Mouse (Mus musculus) stomach, embryonic 14.5 days (tissue): Measurements from ENCODE around the gene Lmx1a. TPM values are rescaled to one million over a fixed set of nuclear protein-coding genes. Genes with fewer than 3 reads are reported as not detected.
A peak's percentile ranks its signal among the peaks of the same experiment; 100 is the strongest.

ENCODE experiments used
- ATAC-seq: fragments of 200-750 bp; cut with Nextera tagmentation; 2 replicates; pipeline ENCODE4 v1.8.0; 2017; ENCODE audit warnings: low read depth, moderate TSS enrichment; ENCODE audit not compliant: insufficient number of reproducible peaks, insufficient read depth, low FRiP score
- H3K27ac ChIP-seq: fragments of 300-500 bp; sonication (generic); 2 replicates; pipeline ENCODE4 v1.5.1; 2014; ENCODE audit warnings: mild to moderate bottlenecking, low read length, moderate library complexity, mixed read lengths
- H3K27me3 ChIP-seq: fragments of 300-500 bp; sonication (generic); 2 replicates; pipeline ENCODE4 v1.6.1; 2014; ENCODE audit warnings: low read length, control low read depth, mixed read lengths; ENCODE audit not compliant: control insufficient read depth, insufficient read depth
- H3K36me3 ChIP-seq: fragments of 300-500 bp; sonication (generic); 2 replicates; pipeline ENCODE4 v1.6.1; 2014; ENCODE audit warnings: mild to moderate bottlenecking, control low read depth, low read length, moderate library complexity, mixed read lengths; ENCODE audit not compliant: control insufficient read depth, insufficient read depth
- H3K4me1 ChIP-seq: fragments of 300-500 bp; sonication (generic); 2 replicates; pipeline ENCODE4 v1.6.1; 2014; ENCODE audit warnings: low read length, control low read depth, mixed read lengths; ENCODE audit not compliant: control insufficient read depth, insufficient read depth
- H3K4me2 ChIP-seq: fragments of 300-500 bp; sonication (generic); replicated peaks from 2 replicates; pipeline ENCODE4 v1.6.1; 2014; ENCODE audit warnings: low read depth, low read length, control low read depth
- H3K4me3 ChIP-seq: fragments of 300-500 bp; sonication (generic); 2 replicates; pipeline ENCODE4 v1.5.1; 2014; ENCODE audit warnings: low read depth, low read length, control low read depth
- H3K9ac ChIP-seq: fragments of 300-500 bp; sonication (generic); replicated peaks from 2 replicates; pipeline ENCODE4 v1.6.1; 2014; ENCODE audit warnings: low read depth, mild to moderate bottlenecking, control low read depth, low read length, moderate library complexity, mixed read lengths
- H3K9me3 ChIP-seq: fragments of 300-500 bp; sonication (generic); 2 replicates; pipeline ENCODE4 v1.6.1; 2016; ENCODE audit warnings: low read depth, low read length, control low read depth; ENCODE audit not compliant: control insufficient read depth
- WGBS: fragments of 180-500 bp; shearing (Covaris S2); extraction: QIAGEN DNeasy Blood & Tissue Kit; methylation state at CpG from one replicate; pipeline ENCODE4 v1.1.7; 2014; 5-methylcytosine and 5-hydroxymethylcytosine counted together
- polyA plus RNA-seq: library from polyadenylated mRNA; unstranded; fragments of >200 nt; fragmentation: Nextera tagmentation; extraction: Ambion mirVana; gene quantifications from 2 replicates; pipeline ENCODE4 v1.2.1, GENCODE M21; 2014

The Lmx1a gene
- polyA plus RNA-seq, 1 experiment from 2014 or later: 0.10 TPM

DNA sequence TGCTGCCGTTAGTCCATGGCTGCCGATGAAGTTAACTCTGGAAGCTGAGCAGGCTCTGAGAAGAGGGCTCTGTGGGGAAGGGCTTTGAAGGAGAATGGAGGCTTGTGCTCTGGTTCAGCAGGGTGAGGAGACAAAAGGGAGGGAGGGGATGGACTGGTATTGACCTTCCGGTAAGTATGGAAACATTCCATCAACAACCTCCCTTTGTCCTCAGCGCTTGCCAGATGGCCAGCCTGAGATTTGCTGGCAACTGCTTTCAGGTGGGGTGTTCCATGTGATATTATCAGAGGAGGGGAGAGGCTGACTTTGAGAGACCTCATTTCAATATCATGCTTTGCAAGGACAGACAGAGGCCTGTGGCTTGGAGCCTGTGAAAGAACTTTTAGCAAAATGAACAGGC lies 165.8 kb downstream of the Lmx1a start:
- Histone ChIP-seq H3K4me1 (no peaks in the 10 kb centered on the region), H3K4me2 (no peak overlapping the region), H3K4me3 (no peak overlapping the region), H3K27me3 (no peaks in the 10 kb centered on the region), H3K9me3 (no peaks in the 10 kb centered on the region), H3K9ac (no peak overlapping the region), H3K36me3 (no peaks in the 10 kb centered on the region), H3K27ac (no peak overlapping the region)
- no peak for ATAC-seq
- WGBS: 53% methylated on average over 4 of the region's 4 CpGs

GRCm38 (mm10) chr1:167872028-167872427 lies 183.0 kb downstream of the Lmx1a start:
- no peaks in the 10 kb centered on the region for H3K4me1 ChIP-seq
- no peak for ATAC-seq
- no peak overlapping the region for H3K9ac ChIP-seq
- no peak overlapping the region for H3K4me3 ChIP-seq
- H3K9me3 ChIP-seq: no peaks in the 10 kb centered on the region
- H3K27me3 ChIP-seq: no peaks in the 10 kb centered on the region
- no peak overlapping the region for H3K4me2 ChIP-seq
- H3K36me3 ChIP-seq: no peaks in the 10 kb centered on the region
- H3K27ac ChIP-seq: no peak overlapping the region
- 80% methylated on average over 1 of the region's 1 CpGs for WGBS

GRCm38 (mm10) chr1:167874099-167874498 lies 185.1 kb downstream of the Lmx1a start:
- Histone ChIP-seq H3K36me3 (no peaks in the 10 kb centered on the region), H3K9me3 (no peaks in the 10 kb centered on the region), H3K4me1 (no peaks in the 10 kb centered on the region), H3K27me3 (no peaks in the 10 kb centered on the region), H3K4me2 (no peak overlapping the region), H3K27ac (no peak overlapping the region), H3K9ac (no peak overlapping the region), H3K4me3 (no peak overlapping the region)
- 78% methylated on average over 3 of the region's 3 CpGs for whole genome bisulfite sequencing
- ATAC-seq: no peak

DNA sequence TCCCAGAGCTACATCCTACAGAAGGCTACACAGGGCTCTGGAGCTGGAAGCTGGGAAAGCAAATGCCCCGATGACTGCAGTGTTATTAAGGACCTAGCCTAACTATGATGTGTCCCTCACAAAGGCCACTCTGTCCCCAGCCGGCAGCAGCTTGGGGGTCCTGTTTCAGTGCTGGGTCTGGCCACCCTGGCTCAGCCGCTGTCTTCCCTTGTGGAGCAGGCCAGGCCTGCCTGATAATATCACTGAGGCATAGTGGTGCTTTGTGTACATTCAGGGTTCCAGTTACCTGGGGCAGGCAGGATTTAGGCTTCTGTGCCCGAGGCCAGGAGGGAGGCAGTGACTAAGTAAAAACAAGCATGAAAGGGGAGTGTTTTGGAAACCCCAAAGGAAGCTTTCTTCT lies 188.9 kb downstream of the Lmx1a start:
- Histone ChIP-seq H3K4me2 (no peak overlapping the region), H3K27ac (no peak overlapping the region), H3K36me3 (no peaks in the 10 kb centered on the region), H3K9me3 (no peaks in the 10 kb centered on the region), H3K27me3 (no peaks in the 10 kb centered on the region), H3K4me1 (no peaks in the 10 kb centered on the region), H3K4me3 (no peak overlapping the region), H3K9ac (no peak overlapping the region)
- ATAC-seq: no peak
- WGBS: 65% methylated on average over 4 of the region's 4 CpGs

GRCm38 (mm10) chr1:167878354-167878753 lies 189.3 kb downstream of the Lmx1a start:
- ATAC-seq: no peak
- no peak overlapping the region for H3K27ac ChIP-seq
- 65% methylated on average over 11 of the region's 11 CpGs for WGBS

GRCm38 (mm10) chr1:167885776-167886175 lies 196.7 kb downstream of the Lmx1a start:
- ATAC-seq: no peak
- Histone ChIP-seq H3K4me3 (no peak overlapping the region), H3K4me2 (no peak overlapping the region), H3K27me3 (no peaks in the 10 kb centered on the region), H3K9ac (no peak overlapping the region), H3K9me3 (no peaks in the 10 kb centered on the region), H3K4me1 (no peaks in the 10 kb centered on the region), H3K36me3 (no peaks in the 10 kb centered on the region), H3K27ac (no peak overlapping the region)
- 89% methylated on average over 5 of the region's 5 CpGs for WGBS

More at GRCm38 (mm10) chr1:167878354-167878753, 189.3 kb downstream of the Lmx1a start:
- no peaks in the 10 kb centered on the region for H3K4me1 ChIP-seq
- no peak overlapping the region for H3K4me3 ChIP-seq
- H3K9me3 ChIP-seq: no peaks in the 10 kb centered on the region
- H3K27me3 ChIP-seq: no peaks in the 10 kb centered on the region
- no peaks in the 10 kb centered on the region for H3K36me3 ChIP-seq
- no peak overlapping the region for H3K9ac ChIP-seq
- no peak overlapping the region for H3K4me2 ChIP-seq

DNA sequence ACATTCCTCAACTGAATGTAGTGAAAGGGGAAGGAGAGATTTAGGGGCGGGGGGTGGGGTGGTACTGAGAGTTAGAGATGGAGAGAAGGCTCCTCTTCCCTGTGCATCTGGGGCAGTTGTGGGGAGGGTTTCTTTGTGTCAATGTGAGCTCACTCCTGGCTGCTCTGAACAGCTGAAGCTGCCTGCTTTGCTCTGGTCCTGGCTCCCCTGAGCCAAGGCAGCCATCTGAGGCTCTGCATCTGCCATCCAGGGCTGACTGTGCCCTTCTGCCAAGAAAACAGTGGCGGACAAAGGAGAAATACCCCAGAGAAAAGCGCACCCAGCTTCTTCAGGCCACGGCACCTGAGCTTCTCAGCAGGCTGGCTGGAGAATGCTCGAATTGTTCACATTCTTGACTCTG lies 199.1 kb downstream of the Lmx1a start:
- Histone ChIP-seq H3K9ac (no peak overlapping the region), H3K4me2 (peak overlapping the region; percentile 47; the same call in 1 of the 2 replicates), H3K27me3 (no peaks in the 10 kb centered on the region), H3K9me3 (no peaks in the 10 kb centered on the region), H3K4me1 (no peaks in the 10 kb centered on the region), H3K36me3 (no peaks in the 10 kb centered on the region), H3K4me3 (no peak overlapping the region), H3K27ac (no peak overlapping the region)
- no peak for ATAC-seq
- WGBS: 63% methylated on average over 5 of the region's 5 CpGs

GRCm38 (mm10) chr1:167888816-167889215 lies 199.8 kb downstream of the Lmx1a start:
- H3K27me3 ChIP-seq: no peaks in the 10 kb centered on the region
- no peaks in the 10 kb centered on the region for H3K4me1 ChIP-seq
- H3K36me3 ChIP-seq: no peaks in the 10 kb centered on the region
- H3K4me3 ChIP-seq: peak overlapping the region; percentile 17; the same call in 1 of the 2 replicates
- no peak for ATAC-seq
- no peaks in the 10 kb centered on the region for H3K9me3 ChIP-seq
- H3K4me2 ChIP-seq: peak overlapping the region; percentile 47
- WGBS: 13% methylated on average over 9 of the region's 9 CpGs
- H3K9ac ChIP-seq: no peak overlapping the region; the same call in 1 of the 2 replicates
- no peak overlapping the region for H3K27ac ChIP-seq

GRCm38 (mm10) chr1:167896234-167896633 lies 207.2 kb downstream of the Lmx1a start:
- no peaks in the 10 kb centered on the region for H3K27me3 ChIP-seq
- WGBS: 35% methylated on average over 7 of the region's 7 CpGs
- no peaks in the 10 kb centered on the region for H3K4me1 ChIP-seq
- H3K4me2 ChIP-seq: no peak overlapping the region
- H3K4me3 ChIP-seq: no peak overlapping the region
- H3K36me3 ChIP-seq: no peaks in the 10 kb centered on the region
- H3K9me3 ChIP-seq: no peaks in the 10 kb centered on the region
- ATAC-seq: no peak; the same call in 1 of the 2 replicates
- no peak overlapping the region for H3K9ac ChIP-seq
- no peak overlapping the region for H3K27ac ChIP-seq
